Mouse (Mus musculus) left cerebral cortex, adult 9 months (tissue): ENCODE measurements around the gene Hscb.
"Not testable (repeated sequence)": the region's sequence is repeated elsewhere in the genome, so short reads cannot be mapped to it uniquely, and the experiment has no call there.

ENCODE experiments used
- DNase-seq, 2 experiments: peaks; one replicate each; pipeline ENCODE4 v3.0.0; 2022; ENCODE audit warnings: low spot score in 2 of 2

Gene Hscb

DNA sequence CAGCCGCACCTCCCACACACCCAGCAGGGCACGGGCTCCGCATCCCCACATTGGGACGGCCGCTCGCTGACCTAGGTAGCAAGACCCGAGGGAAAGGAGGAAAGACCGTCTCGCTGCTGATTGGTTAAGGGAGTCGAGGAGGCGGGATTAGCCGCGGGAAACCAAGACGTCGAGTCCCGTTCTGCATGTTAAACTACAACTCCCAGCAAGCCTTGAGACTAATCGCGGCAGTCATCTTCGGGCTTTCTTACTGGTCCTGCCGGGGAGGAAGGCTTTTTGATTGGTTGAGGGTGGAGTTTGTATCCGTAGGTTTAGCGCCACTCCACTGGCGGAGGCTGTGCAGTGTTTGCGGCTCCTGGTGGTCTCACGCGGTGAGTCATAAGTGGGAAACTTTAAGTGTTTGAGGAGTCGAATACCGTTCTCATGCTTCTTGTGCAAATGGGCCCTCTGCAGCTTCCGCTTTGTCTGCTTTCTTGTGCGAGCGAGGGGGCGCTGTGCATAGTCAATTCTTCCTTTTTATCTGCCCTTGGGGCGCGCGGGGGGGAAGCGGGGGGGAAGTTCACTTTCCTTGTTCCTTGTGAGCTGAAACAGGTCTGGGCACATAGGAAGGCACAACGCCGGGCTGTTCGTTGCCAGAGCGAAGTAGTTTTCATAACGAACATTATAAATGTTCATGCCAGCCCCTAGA is at the start of gene Hscb, which contains the start of gene Chek2:
TSS of gene Hscb (minus strand) at position 100 of the 688 bp plus-strand sequence.
TSS of gene Chek2 (plus strand) at position 302 of the 688 bp plus-strand sequence.
- peak; percentile 96 to 99 for DNase-seq

DNA sequence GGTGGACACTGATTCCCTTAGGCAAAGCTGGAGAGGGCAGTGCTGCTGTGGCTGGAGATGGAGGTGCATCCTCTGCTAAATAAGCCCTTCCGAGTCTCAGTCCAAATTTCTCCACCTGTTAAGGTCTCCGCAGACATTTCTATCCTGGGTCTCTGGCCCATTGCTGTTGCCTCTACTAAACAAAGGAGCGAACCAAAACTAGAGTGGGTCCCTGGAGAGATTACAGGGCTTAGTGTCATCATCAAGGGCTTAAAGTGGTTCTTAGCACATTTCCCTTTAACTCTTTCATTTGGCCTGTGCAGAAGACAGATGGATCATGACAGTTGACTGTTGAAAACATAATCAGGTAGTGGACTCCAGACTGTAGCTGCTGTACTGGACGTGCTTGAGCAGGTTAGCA is 49.0 kb upstream of the Hscb start:
- no peak for DNase-seq

DNA sequence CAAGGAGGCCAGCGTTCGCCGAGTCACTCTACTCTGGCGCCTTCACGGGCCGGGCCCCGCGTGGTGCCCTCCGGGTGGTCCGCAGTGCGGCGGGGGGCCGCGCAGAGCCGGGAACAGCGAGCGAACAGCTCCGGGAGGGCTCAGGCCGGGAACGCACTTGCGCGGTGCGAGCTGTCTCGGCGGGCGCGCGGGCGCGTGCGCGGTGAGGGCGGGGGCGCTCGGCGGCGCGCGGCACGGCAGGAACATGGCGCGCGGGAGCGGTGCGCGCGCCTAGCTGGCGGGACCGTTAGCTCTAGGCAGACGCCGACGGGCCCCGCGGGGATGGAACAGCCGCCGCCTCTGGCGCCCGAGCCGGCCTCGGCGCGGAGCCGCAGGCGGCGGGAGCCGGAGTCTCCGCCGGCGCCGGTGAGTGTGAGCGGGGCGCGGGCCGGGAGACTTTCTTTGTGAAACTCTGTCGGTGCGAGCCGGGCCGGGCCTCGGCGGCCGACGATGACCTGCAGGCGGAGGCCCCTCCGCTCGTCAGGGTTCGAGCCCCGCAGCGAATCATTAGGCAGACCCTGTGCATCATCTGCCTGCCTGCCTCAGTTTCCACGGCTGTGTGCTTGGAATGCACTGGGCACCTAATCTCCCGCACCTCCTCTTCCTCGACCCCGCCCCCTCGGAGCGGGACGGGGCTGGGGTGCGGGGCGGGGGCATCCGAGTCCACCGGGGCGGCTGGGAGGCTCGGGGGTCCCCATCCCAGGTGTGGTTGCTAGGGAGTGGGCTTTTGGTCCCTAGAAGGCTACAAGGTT is 40.2 kb upstream of the Hscb start, which contains the start of gene Ttc28:
TSS of gene Ttc28 (plus strand) at position 220 of the 791 bp plus-strand sequence.
- peak; percentile 52 to 87 for DNase-seq

DNA sequence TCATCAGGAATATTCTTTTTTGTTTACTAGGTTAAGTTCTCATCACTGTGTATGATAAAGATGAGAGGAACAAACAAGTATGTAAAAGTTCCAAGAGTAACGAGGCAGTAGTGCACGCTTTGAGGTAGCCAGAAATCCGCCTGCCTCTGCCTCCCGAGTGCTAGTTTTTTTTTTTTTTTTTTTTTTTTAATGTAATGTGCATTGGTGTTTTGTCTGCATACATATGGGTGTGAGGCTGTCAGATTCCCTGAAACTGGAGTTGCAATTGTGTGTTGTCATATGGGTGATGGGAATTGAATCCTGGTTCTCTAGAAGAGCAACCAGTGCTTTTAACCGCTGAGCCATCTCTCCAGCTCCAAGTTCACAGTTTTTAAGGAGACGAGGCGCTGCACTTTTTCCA is 39.5 kb upstream of the Hscb start:
- no peak for DNase-seq

DNA sequence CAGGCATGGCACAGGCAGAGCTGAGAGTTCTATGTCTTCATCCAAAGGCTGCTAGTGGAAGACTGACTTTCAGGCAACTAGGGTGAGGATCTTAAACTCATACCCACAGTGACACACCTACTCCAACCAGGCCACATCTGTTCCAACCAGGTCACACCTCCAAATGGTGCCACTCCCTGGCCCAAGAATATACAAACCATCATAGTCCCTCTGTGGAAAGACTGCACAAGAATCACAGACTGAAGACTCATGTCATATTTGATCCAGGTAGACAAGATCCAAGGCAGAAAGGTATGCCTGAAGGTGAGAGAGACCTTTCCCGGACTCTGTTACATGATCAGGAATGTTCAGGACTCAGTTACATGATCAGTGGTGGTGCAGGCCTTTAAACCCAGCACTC is 38.9 kb upstream of the Hscb start:
- not testable (repeated sequence) for DNase-seq

DNA sequence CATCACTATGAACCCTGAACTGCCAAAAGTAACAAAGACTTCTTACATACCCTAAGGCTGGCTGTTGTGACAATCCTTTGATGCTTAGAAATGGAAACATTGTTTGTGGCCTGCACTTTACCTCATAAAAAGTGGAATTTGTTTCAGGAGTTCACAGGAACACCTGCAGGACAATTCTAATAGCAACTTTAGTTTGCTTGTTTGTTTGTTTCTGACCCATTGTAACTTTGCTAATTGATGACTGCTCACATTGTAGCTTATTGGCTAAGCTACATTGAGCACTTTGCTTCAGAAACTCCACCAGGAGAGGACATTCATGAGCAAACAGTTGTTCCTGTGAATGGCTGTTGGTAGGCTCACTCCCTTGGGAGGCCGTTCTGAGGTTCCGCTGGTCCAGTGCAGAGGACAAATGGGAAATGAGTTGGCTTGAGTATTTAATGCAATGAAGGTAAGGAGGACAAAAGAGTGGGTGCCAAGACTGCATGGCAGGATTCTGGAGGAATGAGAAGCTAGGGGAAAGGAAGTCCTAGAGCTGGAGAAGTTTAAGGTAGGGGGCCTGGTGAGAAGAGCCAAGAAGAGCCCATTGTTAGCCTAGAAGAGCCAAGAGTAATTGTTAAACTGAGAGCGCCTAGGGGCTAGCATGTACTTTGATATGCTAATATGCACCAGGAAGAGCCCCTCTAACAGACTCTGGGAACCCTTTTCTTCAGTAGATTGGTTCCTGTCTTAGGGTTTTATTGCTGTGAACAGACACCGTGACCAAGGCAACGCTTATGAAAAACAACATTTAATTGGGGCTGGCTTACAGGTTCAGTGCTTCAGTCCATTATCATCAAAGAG is 38.3 kb upstream of the Hscb start:
- DNase-seq, result no peak

DNA sequence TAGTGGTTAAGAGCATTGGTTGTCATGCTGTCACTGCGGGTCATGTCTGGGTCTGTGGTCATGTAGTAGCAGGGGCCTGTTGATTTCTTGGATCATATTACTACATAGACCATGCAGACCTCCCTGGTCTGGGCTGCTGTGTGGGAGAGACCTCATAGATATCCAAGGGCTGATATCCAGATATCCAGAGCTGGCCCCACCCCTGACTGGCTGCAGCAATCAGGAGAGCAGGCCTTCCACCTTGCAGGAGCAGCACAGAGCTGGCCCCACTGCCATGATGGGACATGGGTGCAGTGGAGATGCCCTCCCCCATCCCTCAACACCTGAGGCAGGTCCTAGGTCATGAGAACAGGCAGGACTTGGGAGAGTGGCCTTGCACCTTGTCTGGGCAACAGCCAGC is 35.7 kb upstream of the Hscb start:
- no peak for DNase-seq

DNA sequence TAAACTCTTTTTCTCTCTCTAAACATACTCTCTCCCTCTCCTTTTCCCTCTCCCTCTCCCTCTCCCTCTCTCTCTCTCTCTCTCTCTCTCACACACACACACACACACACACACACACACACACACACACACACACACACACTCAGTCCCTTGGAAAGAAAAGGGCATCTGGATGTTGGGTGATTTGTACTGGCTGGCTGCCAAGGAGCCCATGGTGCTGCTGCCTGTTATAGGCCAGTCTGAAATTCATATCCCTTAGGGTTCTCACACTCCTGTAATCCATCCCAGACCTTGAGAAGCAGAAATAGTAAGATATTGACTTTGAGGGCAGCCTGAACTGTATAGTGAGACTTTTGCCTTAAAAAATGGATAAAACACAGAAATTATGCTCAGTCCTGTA is 35.1 kb upstream of the Hscb start:
- no peak for DNase-seq

DNA sequence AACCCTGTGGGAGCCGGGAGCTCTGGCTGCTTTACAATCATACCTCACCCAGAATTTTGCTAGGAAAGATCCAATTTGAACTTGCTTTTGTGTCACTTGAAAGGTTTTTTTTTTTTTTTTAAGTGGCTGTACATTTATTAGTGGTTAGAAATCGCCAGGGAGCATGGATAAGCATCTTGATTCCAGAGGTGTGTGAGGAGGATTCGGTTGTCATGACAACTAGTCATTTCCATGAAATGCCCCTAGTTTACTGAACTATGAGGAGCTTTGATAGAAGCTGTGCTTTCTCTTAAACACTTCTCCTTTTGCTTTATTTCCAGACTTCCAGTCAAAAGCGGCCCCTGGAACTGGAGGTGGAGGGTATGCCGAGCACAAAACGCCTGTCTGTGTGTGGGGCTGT is 33.6 kb upstream of the Hscb start:
- no peak for DNase-seq

DNA sequence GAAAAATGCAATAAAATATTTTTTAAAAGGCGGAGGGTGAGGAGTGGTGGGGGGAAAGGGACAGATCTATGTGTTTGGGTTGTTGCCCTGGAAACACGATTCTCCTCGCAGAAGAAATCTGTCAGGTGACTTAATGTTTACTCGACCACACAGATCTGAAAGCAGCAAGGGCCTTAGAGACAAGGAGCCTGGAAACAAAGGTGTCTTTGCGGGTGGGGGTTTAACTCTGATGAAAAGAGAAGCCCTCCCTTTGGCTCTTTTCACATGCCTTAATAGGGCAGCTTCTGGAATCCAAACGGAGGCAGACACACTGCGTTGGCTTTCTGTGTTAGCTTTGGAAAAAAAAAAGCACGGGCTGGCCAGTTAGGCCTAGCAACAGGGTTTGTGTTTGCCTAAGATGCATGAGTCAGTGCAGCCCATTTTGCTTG is 29.7 kb upstream of the Hscb start:
- DNase-seq, result peak in 1 of 2 experiments; percentile 15

DNA sequence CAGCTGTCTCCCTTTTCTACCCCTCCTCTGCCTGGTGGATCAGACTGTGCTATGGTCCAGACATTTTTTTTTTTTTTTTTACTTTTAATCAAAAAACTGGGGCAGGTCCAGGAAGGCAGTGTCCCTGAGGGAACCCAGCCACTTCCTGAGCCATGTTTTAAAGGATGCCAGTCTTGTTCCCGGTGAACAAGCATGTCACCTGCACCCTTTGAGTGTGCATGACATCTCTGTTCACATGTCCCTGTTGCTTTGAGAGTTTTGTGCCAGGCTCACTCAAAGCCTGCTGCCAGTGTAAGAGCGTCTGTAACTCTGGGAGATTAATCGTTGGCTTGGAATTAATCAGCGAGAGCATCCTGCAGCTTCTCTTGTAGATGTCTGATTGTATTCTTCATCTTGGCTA is 28.9 kb upstream of the Hscb start:
- no peak for DNase-seq

DNA sequence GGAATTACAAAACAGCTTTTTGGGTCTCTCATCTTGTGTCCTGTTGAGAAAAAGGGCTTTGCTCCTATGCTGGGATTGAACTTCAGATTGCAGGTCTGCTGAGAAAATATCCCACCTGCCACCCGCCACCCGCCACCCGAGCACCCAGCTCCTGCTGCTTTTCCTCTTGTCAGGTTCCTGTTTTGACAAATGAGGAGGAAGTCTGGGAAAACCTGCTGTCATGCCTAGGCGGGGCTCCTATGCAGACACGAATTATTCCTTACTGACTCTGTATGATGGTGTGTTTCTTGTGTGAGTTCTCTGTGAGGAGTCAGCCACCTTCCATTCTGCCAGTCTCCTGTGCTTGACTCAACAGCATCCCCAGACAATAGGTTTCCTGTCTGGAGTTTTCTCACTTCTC is 20.9 kb upstream of the Hscb start:
- DNase-seq, result no peak

DNA sequence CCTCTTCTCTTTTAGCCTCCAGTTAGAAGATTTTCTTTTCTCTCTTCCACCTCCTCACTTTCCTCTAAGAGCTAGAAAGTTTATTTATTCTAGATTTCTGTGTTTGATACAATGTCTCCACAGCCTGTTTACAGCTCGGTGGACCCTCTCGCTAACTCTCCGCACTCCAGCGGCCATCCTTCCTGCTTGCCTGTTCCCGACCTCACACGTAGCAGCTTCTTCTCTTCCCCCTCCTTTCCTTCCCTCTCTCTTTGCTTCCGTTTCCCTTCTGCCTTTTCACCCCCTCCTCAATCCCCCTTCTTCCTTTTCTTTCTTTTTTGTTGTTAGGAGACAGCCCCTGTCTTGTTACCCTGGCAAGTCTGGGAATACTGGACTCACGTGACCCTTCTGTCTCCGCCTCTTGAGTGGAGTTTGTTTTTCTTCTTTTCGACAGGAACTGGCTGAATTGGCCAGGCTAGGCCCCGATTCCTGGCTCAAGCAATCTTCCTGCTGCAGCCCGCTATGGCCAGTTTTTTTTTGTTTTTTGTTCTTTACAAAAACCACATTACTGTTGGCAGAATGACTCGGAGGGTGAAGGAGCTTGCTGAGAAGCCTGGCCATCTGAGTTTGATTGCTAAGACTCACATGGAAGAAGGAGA is 19.6 kb upstream of the Hscb start:
- peak in 1 of 2 experiments; percentile 20 for DNase-seq

DNA sequence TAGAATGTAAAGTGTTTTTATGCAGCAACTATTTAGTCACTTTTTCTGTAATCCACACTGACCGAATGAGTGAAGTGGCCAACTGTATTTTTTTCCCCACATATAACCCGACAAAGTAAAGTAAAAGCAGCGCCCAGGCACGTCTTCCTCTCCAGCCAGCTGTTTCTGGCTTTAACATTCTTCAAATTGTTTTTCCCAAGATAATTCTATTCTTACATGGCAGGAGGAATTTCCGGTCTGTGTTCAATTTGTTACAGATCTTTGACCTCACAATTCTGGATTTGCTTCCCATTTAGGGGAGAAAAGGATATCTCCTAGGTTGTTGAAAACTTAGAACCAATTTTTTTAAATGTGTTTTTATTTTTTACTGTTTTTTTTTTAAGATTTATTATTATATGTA is 17.5 kb upstream of the Hscb start:
- no peak for DNase-seq

DNA sequence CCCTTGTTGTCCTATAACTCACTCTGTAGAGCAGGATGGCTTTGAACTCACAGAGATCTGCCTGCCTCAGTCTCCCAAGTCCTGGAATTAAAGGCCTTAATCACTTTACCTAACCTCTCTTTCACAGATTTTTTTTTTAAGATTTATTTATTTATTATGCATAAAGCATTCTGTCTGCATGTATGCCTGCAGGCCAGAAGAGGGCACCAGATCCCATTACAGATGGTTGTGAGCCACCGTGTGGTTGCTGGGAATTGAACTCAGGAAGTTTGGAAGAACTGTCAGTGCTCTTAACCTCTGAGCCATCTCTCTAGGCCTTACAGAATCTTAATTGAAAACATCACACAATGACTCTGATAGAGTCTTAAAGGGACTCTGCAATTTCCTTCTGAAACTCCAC is 13.4 kb upstream of the Hscb start:
- no peak for DNase-seq

DNA sequence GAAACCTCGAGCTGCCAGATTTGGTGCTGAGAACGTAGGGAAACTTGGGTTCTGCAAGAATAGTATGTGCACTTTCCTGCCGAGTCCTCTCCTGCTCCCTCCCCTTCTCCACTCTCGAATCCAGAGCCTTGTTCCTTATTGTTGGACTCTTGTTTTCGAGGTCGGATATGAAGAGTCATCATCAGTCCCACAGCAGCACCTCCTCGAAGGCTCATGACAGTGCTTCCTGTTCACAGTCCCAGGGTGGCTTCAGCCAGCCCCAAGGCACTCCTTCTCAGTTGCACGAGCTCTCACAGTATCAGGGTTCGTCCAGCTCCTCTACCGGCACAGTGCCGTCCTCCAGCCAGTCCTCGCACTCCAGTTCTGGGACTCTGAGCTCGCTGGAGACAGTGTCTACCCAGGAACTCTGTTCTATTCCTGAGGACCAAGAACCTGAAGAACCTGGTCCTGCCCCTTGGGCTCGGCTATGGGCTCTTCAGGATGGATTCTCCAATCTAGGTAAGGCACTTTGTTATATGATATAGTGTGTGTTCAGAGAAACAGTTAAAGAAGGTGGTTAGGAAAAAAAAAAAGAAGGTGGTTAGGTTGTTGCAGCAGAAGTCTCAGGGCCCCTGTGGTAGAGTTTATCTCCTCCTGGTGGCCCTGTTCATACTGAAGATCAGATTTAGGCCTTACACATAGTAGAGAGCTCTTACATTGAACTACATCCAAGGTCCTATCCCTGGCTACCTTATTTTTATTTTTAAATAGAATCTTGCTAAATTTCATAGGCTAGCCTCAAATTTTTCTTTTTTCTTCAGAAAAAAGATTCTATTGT is 1.7 kb upstream of the Hscb start:
- DNase-seq, result no peak

DNA sequence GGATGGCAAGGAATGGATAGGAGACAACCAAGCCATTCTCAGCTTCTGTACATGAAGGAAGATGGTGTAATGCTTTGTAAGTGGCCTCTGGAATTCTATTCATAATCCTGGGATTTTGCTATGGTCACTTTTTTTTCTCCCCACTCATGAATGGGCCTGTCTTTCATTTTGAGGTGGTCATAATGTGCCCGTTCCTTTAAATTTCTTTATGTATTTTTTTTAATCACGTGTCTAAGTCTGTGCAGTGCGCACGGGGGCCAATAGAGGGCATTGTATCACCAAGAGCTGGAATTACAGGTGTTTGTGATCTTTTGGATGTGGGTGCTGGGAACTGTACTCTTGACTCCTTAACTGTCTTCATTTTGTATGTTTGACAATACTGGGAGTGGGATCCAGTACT is 888 bp upstream of the Hscb start:
- DNase-seq, result peak in 1 of 2 experiments; percentile 50

DNA sequence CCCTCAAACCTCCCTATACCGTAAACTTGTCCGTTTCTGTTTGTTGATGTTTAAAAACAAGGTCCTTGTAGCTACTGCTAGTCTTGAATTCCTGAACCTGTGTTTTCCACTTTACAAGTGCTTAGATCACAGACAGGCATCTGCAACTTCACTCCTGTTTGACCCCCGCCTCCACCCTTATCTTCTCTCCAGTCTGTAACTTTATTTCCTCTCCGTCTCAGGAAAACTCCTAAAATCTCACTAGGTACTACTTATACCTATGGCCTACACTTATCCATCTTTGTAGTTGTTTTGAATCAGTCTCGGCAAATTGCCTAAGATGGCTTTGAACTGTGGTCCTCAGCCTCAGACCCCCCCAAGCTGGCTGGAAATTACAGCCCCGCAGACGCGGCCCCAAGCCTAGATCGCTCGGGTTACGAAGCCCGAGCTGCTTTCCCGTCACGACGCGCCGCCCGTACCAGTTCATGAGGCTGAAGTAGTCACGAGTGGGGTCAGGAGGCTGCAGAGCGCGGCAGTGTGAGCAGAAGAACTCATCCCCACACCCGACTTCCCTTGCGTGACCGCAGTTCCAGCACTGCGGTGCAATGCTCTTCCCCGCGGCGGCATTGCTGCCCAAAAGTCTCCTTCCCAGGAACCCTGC is 419 bp downstream of the Hscb start:
- DNase-seq, result no peak

DNA sequence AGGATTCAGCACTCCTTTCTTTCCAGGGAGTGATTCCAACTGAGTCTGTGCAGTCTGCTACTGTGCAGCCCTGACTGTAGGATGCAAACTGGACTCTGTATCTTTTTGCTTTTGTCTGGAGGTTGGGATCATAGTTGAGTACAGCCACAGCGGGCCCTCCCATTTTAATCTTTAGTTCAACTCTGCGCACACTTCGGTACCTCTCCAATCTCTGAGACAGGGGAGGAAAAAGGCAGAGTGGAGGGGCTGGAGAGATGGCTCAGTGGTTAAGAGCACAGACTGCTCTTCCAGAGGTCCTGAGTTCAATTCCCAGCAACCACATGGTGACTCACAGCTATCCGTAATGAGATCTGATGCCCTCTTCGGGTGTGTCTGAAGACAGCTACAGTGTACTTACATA is 1.6 kb downstream of the Hscb start:
- not testable (repeated sequence) for DNase-seq

DNA sequence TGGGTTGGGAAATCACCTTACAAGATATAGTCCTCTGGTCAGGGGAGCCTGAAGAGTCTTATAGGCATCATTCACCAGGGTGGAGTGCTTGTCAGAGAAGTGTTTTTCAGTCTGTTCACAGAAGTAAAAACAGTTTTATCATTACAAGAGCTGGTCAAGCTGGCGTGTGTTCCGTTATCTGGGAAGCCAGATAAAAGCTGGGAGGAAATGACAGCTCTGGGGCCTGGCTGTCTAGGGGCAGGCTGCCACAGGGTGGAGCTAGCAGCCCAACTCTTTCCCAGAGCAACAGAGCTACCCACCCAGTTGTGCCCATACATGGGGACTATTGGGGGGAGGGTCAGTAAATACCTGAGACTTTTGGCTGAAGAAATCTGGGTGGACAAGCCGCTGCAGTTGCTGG is 3.6 kb downstream of the Hscb start:
- peak in 1 of 2 experiments; percentile 35 for DNase-seq
